Mouse (Mus musculus): ENCODE measurements at regions not wholly inside any gene's neighbourhood (a gene's known extent, or its start where the extent isn't known, plus 50 kb on each side); places are given as distances from the start of the nearest gene placed in this dataset.

DNA sequence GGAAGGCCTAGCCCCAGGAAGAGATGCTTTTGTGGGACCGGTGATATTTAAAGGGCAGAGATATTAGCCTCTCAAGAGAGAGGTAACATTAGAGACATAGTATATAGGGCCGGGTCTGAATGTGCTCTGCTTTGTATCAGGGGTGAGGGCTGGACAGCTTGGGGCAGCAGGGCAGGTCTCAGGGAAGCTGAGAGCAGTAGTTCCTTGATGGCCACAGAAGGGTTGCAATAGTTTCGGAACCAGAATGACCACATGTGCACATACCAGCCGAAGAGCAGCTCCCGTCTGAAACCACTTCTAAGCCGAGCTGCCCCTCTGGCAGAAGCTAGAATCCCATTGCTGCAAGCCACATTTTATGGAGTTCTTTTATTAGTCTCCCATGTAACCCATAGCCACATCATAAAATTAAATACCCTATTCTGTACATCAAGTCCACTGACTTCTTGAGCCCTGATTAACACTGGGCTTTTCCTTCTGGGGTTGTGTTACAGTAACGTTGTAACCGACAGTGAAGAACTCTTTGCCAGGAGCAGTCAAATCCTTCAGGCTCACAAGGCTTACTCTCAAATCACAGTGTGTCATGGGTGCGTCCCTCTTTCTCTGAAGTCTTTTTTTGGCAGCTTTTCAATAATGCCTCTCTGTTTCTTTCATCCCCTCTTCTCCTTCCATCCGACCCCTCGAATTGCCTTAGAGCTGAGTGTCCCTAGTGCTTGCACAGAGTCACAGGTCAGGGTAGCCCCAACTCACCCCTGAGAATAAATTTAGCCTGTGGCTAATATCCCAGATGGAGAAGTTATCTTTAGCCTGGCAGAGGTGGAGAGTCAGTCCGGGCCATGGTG lies 124.1 kb upstream of the Hes1 start:
- H3K27me3 ChIP-seq (ENCODE audit: control insufficient read depth, insufficient read depth, low read length): no peaks in the 10 kb centered on the region
- H3K4me2 ChIP-seq (replicated peaks; ENCODE audit: low read depth, low read length, severe bottlenecking): no peak overlapping the region; the same call in 1 of the 2 replicates
- H3K9ac ChIP-seq (ENCODE audit: low read depth, low read length, severe bottlenecking): no peak overlapping the region
- H3K4me1 ChIP-seq (ENCODE audit: control insufficient read depth, insufficient read depth, low read length): peaks cover 29% of the 10 kb centered on the region
- no peaks in the 10 kb centered on the region for H3K36me3 ChIP-seq (ENCODE audit: control insufficient read depth, insufficient read depth, low read length)
- TF ChIP-seq POLR2A (IDR thresholded peaks at IDR 0.05; ENCODE audit: borderline replicate concordance, extremely low read depth, insufficient read depth, insufficient read length): no peak
- 14% methylated on average over 12 of the region's 12 CpGs for WGBS
- no peaks in the 10 kb centered on the region for H3K9me3 ChIP-seq (ENCODE audit: control insufficient read depth, low read length)
- peak; percentile 81 for ATAC-seq (ENCODE audit: low FRiP score, low read depth)
- H3K4me3 ChIP-seq (replicated peaks; ENCODE audit: low read length): no peak overlapping the region
- H3K27ac ChIP-seq (replicated peaks; ENCODE audit: low read depth, low read length): no peak overlapping the region
- DNase-seq (ENCODE audit: low spot score): peak; percentile 67

DNA sequence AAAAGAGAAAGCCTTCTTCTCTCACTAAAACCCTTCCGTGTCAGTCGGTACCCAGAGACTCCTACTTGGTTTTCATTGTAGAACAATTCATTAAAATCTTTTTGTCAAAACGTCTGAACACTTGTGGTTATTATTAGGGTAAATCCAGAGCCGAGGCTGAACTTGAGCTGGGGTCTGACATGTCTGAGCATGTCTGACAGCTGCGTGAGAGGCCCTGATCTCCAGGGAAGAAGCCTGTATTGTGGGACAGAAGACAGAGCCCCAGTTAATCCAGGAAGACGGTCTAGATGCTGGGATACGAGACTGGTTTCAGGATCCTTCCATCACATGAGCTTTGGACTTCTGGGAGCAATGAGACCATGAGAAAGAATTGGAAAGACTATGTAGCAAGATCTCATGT lies 122.1 kb upstream of the Hes1 start:
- DNase-seq (ENCODE audit: low spot score): no peak

DNA sequence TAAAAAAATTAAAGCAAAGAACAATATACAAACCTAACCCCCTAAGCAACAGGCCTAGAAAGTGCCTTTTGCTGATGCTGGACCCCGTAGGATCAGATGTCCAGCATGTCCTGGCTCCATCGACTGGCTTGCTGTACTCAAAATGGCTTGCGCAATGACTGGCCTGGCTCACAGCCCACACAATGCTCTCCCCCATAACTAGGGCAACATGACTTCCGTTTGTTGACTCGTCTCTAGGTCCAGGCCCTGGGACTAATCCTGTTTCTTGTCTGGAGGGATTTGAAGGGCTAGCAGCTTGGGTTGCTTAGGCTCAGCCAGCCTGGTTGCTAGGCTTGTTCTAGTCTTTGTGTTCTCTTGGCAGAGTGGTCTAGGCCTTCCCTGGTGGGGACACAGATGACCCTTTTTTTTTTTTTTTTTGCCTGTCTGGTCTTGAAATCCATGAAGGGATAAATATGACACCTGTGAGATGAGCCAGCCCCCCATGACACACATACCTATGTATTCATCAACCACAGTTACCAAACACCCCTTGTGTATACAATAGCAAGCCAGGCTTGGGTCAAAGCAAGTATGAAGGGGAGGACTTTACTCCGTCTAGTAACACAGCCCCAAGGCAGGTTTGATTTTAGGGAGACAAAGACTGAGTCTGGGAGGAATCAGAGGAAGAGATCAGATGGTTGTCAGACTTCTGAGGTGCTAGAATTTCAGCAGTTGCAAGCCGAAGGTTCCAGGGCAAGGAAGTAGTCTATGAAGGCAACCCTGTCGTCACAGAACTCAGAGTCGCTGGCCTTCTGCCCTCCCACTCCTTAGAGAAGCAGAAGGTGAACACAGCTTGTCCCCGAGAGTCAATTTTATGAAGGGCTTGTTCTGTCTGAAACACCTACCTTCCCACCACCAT lies 120.0 kb upstream of the Hes1 start:
- H3K4me2 ChIP-seq (replicated peaks; ENCODE audit: low read depth, low read length, severe bottlenecking): no peak overlapping the region
- peaks cover 45% of the 10 kb centered on the region for H3K4me1 ChIP-seq (ENCODE audit: control insufficient read depth, insufficient read depth, low read length)
- ATAC-seq (ENCODE audit: low FRiP score, low read depth) (no peak), DNase-seq (ENCODE audit: low spot score) (no peak)
- no peaks in the 10 kb centered on the region for H3K9me3 ChIP-seq (ENCODE audit: control insufficient read depth, low read length)
- no peak overlapping the region for H3K27ac ChIP-seq (replicated peaks; ENCODE audit: low read depth, low read length)
- 78% methylated on average over 10 of the region's 10 CpGs for WGBS
- H3K4me3 ChIP-seq (replicated peaks; ENCODE audit: low read length): no peak overlapping the region
- no peak overlapping the region for H3K9ac ChIP-seq (ENCODE audit: low read depth, low read length, severe bottlenecking)
- no peaks in the 10 kb centered on the region for H3K36me3 ChIP-seq (ENCODE audit: control insufficient read depth, insufficient read depth, low read length)
- no peaks in the 10 kb centered on the region for H3K27me3 ChIP-seq (ENCODE audit: control insufficient read depth, insufficient read depth, low read length)
- TF ChIP-seq POLR2A (IDR thresholded peaks at IDR 0.05; ENCODE audit: borderline replicate concordance, extremely low read depth, insufficient read depth, insufficient read length): no peak

More for the DNA sequence above, 122.1 kb upstream of the Hes1 start:
- H3K4me2 ChIP-seq (replicated peaks; ENCODE audit: low read depth, low read length, severe bottlenecking): no peak overlapping the region
- H3K27ac ChIP-seq (replicated peaks; ENCODE audit: low read depth, low read length): no peak overlapping the region
- H3K4me3 ChIP-seq (replicated peaks; ENCODE audit: low read length): no peak overlapping the region
- no peaks in the 10 kb centered on the region for H3K9me3 ChIP-seq (ENCODE audit: control insufficient read depth, low read length)
- 38% methylated on average over 7 of the region's 7 CpGs for WGBS
- H3K9ac ChIP-seq (ENCODE audit: low read depth, low read length, severe bottlenecking): no peak overlapping the region
- H3K4me1 ChIP-seq (ENCODE audit: control insufficient read depth, insufficient read depth, low read length): peaks cover 44% of the 10 kb centered on the region
- no peak for ATAC-seq (ENCODE audit: low FRiP score, low read depth)
- H3K27me3 ChIP-seq (ENCODE audit: control insufficient read depth, insufficient read depth, low read length): no peaks in the 10 kb centered on the region
- no peak for TF ChIP-seq POLR2A (IDR thresholded peaks at IDR 0.05; ENCODE audit: borderline replicate concordance, extremely low read depth, insufficient read depth, insufficient read length)
- no peaks in the 10 kb centered on the region for H3K36me3 ChIP-seq (ENCODE audit: control insufficient read depth, insufficient read depth, low read length)

DNA sequence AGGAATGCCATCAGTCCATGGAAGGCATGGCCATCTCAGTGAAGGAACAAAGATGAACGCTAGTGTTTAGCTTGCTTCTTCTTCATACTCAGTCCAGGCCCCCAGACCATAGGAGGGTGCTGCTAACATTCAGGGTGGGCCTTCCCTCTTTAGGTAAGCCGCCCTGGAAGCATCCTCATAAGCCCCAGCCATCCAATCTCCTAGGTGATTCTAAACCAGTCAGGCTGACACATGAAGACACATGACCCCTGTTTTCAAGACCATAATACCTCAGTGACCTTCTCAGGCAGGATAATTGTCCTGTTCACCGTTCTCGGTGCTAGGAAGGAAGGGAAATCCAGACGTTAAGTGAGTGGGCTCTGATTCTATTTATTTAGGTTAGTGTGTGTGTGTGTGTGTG lies 119.2 kb upstream of the Hes1 start:
- DNase-seq (ENCODE audit: low spot score): no peak
- Histone ChIP-seq H3K4me1 (ENCODE audit: control insufficient read depth, insufficient read depth, low read length) (peaks cover 42% of the 10 kb centered on the region), H3K9me3 (ENCODE audit: control insufficient read depth, low read length) (no peaks in the 10 kb centered on the region), H3K4me2 (replicated peaks; ENCODE audit: low read depth, low read length, severe bottlenecking) (no peak overlapping the region; the same call in 1 of the 2 replicates), H3K4me3 (replicated peaks; ENCODE audit: low read length) (no peak overlapping the region), H3K27me3 (ENCODE audit: control insufficient read depth, insufficient read depth, low read length) (no peaks in the 10 kb centered on the region), H3K27ac (replicated peaks; ENCODE audit: low read depth, low read length) (no peak overlapping the region), H3K36me3 (ENCODE audit: control insufficient read depth, insufficient read depth, low read length) (no peaks in the 10 kb centered on the region), H3K9ac (ENCODE audit: low read depth, low read length, severe bottlenecking) (no peak overlapping the region)
- no peak for TF ChIP-seq POLR2A (IDR thresholded peaks at IDR 0.05; ENCODE audit: borderline replicate concordance, extremely low read depth, insufficient read depth, insufficient read length)
- WGBS: 70% methylated on average over 5 of the region's 5 CpGs
- no peak for ATAC-seq (ENCODE audit: low FRiP score, low read depth)

DNA sequence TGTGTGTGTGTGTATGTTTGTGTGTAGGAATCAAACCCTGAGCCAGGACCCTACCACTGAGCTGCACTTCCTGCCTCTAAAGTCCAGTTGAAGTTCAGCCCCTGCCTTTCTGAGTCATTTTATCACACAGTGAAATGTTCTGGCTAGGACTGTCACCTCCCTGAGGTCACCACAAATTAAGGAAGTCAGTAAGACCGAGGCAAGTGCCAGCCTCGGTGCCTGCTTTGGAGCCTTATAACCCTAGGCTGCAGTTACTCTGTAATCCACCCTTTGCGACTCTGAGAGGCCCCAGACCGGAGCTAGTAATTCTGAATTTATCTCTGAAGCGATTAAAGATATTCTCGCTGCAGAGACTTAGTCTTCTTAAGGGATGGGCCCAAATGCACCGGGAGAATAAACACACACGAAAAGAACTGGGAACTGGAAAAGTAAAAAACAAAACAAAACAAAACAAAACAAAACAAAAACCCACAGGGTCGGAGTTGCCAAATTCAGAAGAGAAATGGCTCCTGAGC lies 118.8 kb upstream of the Hes1 start:
- Histone ChIP-seq H3K9me3 (ENCODE audit: control insufficient read depth, low read length) (no peaks in the 10 kb centered on the region), H3K27ac (replicated peaks; ENCODE audit: low read depth, low read length) (peak overlapping the region; percentile 75), H3K36me3 (ENCODE audit: control insufficient read depth, insufficient read depth, low read length) (no peaks in the 10 kb centered on the region), H3K4me3 (replicated peaks; ENCODE audit: low read length) (peak overlapping the region; percentile 34), H3K27me3 (ENCODE audit: control insufficient read depth, insufficient read depth, low read length) (no peaks in the 10 kb centered on the region), H3K4me2 (replicated peaks; ENCODE audit: low read depth, low read length, severe bottlenecking) (peak overlapping the region; percentile 83), H3K4me1 (ENCODE audit: control insufficient read depth, insufficient read depth, low read length) (peaks cover 42% of the 10 kb centered on the region), H3K9ac (ENCODE audit: low read depth, low read length, severe bottlenecking) (peak overlapping the region; percentile 58)
- no peak for ATAC-seq (ENCODE audit: low FRiP score, low read depth)
- 7% methylated on average over 9 of the region's 9 CpGs for WGBS
- DNase-seq (ENCODE audit: low spot score): no peak
- no peak for TF ChIP-seq POLR2A (IDR thresholded peaks at IDR 0.05; ENCODE audit: borderline replicate concordance, extremely low read depth, insufficient read depth, insufficient read length)
